Mouse (Mus musculus): ENCODE measurements around the gene Myh3.

DNA sequence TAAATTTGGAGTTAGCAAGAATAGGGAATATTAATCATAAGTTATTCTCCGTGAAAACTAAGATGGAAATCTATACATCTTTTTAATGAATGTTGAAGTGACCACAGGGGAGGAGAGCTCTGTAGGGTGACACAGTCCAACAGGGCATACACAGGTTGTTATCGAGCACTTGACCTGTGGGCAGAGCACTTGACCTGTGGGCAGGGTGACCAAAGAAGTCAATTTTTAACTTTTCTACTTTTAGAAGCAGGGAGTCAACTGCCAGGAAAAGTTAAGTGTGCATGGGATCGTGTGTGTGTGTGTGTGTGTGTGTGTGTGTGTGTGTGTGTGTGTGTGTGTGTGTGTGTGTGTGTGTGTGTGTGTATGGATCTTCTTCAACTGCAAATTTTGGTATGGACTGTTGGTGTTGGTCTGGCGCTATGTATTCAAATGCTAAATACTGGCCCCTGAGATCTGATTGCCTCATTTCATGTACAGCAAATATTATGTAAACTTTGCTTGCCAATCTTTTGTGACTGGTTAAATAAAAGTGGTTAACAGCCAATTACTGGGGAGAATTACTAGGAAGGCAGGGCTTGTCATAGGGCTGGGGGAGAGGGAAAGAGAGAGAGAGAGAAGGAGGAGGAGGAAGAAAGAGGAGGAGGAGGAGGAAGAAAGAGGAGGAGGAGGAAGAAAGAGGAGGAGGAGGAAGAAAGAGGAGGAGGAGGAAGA lies 43.2 kb upstream of the Myh3 start:
- TF ChIP-seq GATA1 (IDR thresholded peaks at IDR 0.05; ENCODE audit: borderline replicate concordance, low read length) (no peak), FLI1 (IDR thresholded peaks at IDR 0.05; ENCODE audit: low read length) (no peak)

All from megakaryocyte, embryonic 14.5 days (primary cell).